Mouse (Mus musculus) cerebellum, postnatal 14 days (tissue): ENCODE measurements around the gene Hikeshi.

Experiments used
- DNase-seq, 2 experiments: peaks; one replicate each; pipeline ENCODE4 v3.0.0; 2021; ENCODE audit warnings: mixed read lengths in 2 of 2

The Hikeshi gene

GRCm38 (mm10) chr7:89913432-89914158 is 27.4 kb downstream of the Hikeshi start:
- DNase-seq: no peak

DNA sequence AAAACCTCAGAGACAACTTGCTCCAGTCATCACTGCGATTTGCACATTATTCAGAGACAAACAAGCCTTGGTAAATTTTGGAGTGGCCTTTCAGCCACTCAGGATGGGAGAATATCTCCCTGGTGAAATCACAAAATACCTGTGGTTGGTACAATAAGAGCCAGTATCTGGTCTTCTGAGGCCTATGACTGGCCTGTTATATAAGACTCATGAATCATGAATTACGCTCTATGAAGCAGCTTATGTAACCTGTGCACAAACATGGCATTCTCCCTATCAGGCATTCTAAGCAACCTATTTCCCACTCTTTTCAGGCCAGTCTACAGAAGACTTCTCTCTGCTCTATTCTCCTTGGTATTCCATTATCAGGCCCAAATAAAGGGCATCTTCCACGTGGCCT is 28.6 kb downstream of the Hikeshi start:
- DNase-seq: no peak

- no peak for DNase-seq
Observed at GRCm38 (mm10) chr7:89909711-89910110, 31.3 kb downstream of the Hikeshi start.

DNA sequence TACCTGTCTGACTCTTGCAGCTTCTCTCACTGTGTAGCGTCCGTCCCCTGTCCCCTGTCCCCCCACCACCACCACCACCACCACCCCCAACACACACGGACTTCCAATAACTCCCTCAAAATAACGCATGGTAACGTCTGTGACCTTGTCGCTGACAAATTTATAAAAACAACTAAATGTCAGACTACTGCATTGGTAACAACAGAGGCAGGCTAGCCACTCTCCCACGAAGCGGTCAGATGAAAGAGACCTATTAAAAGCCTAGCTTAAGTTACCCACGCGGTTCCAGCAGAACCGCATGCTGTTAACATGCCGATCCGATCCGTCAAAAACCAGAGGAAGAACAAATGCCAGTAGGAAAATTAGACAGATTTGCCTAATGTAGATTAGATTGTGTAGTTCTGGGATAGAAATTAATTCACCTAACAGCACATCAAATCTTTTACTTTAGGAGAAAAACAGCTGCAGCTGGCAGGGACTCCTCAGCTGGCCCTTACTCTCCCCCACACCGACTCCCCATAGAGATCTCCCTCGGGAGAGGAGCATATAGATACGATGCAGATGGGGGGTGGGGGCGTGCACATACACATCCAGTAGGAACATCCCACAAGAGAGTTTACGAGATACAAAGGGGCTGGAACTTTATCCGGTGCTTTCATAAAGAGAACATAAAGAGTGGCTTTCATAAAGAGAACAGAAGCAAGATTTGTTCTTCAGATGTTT is 31.9 kb downstream of the Hikeshi start:
- DNase-seq: no peak

- DNase-seq: no peak
Observed at GRCm38 (mm10) chr7:89908421-89908820, 32.6 kb downstream of the Hikeshi start.

DNA sequence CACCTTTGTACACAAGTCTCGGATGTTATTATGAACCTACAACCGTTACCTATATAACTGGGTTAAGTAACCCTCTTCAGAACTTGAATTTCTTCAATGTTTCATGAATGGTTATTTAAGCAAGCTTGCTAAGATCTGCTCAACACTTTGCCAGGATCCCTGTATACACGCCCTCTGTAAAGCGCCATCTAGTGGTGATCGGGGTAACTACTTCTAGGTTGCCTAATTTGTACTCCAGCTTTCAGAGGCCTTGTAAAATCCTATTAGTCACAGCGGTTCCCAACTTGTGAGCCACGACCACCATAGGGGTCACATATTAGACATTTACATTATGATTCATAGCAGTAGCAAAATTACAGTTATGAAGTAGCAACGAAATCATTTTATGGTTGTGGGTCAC is 33.1 kb downstream of the Hikeshi start:
- DNase-seq: peak; percentile 85 to 92

- no peak for DNase-seq
Observed at GRCm38 (mm10) chr7:89903442-89904343, 37.3 kb downstream of the Hikeshi start, which contains the start of gene Ccdc81. Gene Ccdc81 (minus strand): TSS chr7:89903629.

DNA sequence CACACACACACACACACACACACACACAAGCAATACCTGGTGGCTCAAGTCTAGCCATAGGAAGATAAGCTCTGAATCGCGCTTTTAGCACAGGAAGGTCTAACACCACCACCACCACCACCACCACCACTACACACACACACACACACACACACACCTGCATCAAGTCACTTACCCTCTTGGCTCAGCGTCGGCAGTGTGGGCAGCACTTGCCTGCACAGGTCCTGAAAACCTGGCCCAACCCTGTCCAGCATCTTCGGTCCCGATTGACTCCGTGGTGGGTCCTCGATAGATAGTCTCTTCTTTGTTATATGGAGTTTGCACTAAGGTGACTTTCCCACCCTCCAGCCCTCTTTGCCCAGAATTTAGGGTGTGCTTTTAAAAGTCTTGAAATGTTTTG is 38.0 kb downstream of the Hikeshi start:
- DNase-seq: no peak

GRCm38 (mm10) chr7:89891856-89892255 is 49.1 kb downstream of the Hikeshi start:
- peak; percentile 38 to 65 for DNase-seq

DNA sequence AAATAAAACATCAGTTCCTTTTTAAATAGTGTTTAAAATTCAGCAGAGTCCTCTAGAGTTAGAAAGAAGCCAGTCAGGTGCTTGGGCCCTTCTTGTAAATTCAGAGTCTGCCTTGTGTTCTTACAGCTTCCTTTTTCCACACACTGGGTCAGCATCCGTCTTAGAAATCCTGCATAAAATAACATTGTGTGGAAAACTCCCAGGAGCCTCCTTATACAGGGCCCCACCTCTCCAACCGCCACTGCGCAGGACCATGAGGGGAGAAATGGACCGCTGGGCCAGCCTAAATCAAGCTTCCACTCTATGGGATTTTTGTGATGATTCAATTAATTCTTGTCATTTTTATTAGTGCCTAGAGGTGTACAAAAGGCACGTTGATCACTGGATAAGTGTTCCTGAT is 49.6 kb downstream of the Hikeshi start:
- DNase-seq: no peak

- DNase-seq: no peak
Observed at GRCm38 (mm10) chr7:89884551-89884950, 56.5 kb downstream of the Hikeshi start.

DNA sequence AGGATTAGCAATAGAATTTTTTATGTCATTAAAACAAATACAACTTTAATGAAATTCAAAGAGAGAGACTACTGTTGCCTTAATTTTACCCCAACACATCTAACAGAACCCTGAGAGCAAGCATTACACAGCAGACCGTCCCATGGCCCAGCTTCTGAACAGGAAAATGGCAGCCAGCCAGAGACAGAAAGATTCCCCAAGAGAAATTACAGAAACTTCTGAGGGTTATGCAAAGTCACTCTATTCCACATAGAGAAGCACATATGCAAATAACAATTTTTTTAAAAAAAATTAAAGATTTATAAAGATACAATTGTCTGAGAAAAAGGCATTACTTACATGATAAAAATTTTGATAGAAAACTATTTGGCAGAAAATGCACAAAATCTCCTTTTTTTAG is 61.3 kb downstream of the Hikeshi start:
- no peak for DNase-seq
